Mouse (Mus musculus) neural tube, embryonic 14.5 days (tissue): Measurements from ENCODE around the gene Cd276. TPM values are rescaled to one million over a fixed set of nuclear protein-coding genes. Genes with fewer than 3 reads are reported as not detected.
A peak's percentile ranks its signal among the peaks of the same experiment; 100 is the strongest.

Experiments used
- ATAC-seq: fragments of 200-750 bp; cut with Nextera tagmentation; 2 replicates; pipeline ENCODE4 v1.8.0; 2017; ENCODE audit warnings: low read depth, mild to moderate bottlenecking, moderate TSS enrichment, moderate library complexity
- H3K27ac ChIP-seq: fragments of 300-500 bp; sonication (generic); 2 replicates; pipeline ENCODE4 v1.5.1; 2014; ENCODE audit warnings: low read depth, mild to moderate bottlenecking, control low read depth, low read length, moderate library complexity, mixed read lengths
- H3K27me3 ChIP-seq: fragments of 300-500 bp; sonication (generic); 2 replicates; pipeline ENCODE4 v1.6.1; 2014; ENCODE audit warnings: low read length; ENCODE audit not compliant: control insufficient read depth, insufficient read depth
- H3K36me3 ChIP-seq: fragments of 300-500 bp; sonication (generic); 2 replicates; pipeline ENCODE4 v1.6.1; 2014; ENCODE audit warnings: low read length, mixed read lengths; ENCODE audit not compliant: control insufficient read depth, insufficient read depth
- H3K4me1 ChIP-seq: fragments of 300-500 bp; sonication (generic); 2 replicates; pipeline ENCODE4 v1.6.1; 2014; ENCODE audit warnings: low read length; ENCODE audit not compliant: control insufficient read depth, insufficient read depth
- H3K4me2 ChIP-seq: fragments of 300-500 bp; sonication (generic); 2 replicates; pipeline ENCODE4 v1.6.1; 2014; ENCODE audit warnings: mild to moderate bottlenecking, low read depth, low read length, control low read depth
- H3K4me3 ChIP-seq: fragments of 300-500 bp; sonication (generic); 2 replicates; pipeline ENCODE4 v1.5.1; 2014; ENCODE audit warnings: low read depth, low read length, control low read depth, mixed read lengths
- H3K9ac ChIP-seq: fragments of 300-500 bp; sonication (generic); replicated peaks from 2 replicates; pipeline ENCODE4 v1.6.1; 2014; ENCODE audit warnings: low read depth, mild to moderate bottlenecking, control low read depth, low read length, mixed read lengths
- H3K9me3 ChIP-seq: fragments of 300-500 bp; sonication (generic); 2 replicates; pipeline ENCODE4 v1.6.1; 2016; ENCODE audit warnings: low read length; ENCODE audit not compliant: control insufficient read depth
- WGBS: fragments of 180-500 bp; shearing (Covaris S2); extraction: QIAGEN DNeasy Blood & Tissue Kit; methylation state at CpG from one replicate; pipeline ENCODE4 v1.1.7; 2014; 5-methylcytosine and 5-hydroxymethylcytosine counted together
- polyA plus RNA-seq: library from polyadenylated mRNA; unstranded; fragments of >200 nt; fragmentation: Nextera tagmentation; extraction: Ambion mirVana; gene quantifications from 2 replicates; pipeline ENCODE4 v1.2.1, GENCODE M21; 2014

The Cd276 gene
- polyA plus RNA-seq, 1 experiment from 2014 or later = 36.0 TPM

GRCm38 (mm10) chr9:58544879-58545324 lies 10.3 kb downstream of the Cd276 start:
- no peaks in the 10 kb centered on the region for H3K9me3 ChIP-seq
- no peaks in the 10 kb centered on the region for H3K27me3 ChIP-seq
- no peak overlapping the region for H3K9ac ChIP-seq
- H3K27ac ChIP-seq = no peak overlapping the region
- 51% methylated on average over 4 of the region's 4 CpGs for WGBS
- no peak overlapping the region for H3K4me3 ChIP-seq
- peaks cover 17% of the 10 kb centered on the region for H3K4me1 ChIP-seq
- H3K36me3 ChIP-seq = no peaks in the 10 kb centered on the region
- H3K4me2 ChIP-seq = peak overlapping the region; percentile 1; the same call in 1 of the 2 replicates
- no peak for ATAC-seq

- H3K27me3 ChIP-seq = no peaks in the 10 kb centered on the region
- no peak overlapping the region for H3K4me3 ChIP-seq
- H3K36me3 ChIP-seq = peaks cover 10% of the 10 kb centered on the region
- H3K4me2 ChIP-seq = no peak overlapping the region
- H3K4me1 ChIP-seq = peaks cover 11% of the 10 kb centered on the region
- H3K9me3 ChIP-seq = no peaks in the 10 kb centered on the region
- WGBS = 40% methylated on average over 6 of the region's 6 CpGs
- H3K9ac ChIP-seq = no peak overlapping the region
- peak; percentile 60; the same call in 1 of the 2 replicates for ATAC-seq
- peak overlapping the region; percentile 39; the same call in 1 of the 2 replicates for H3K27ac ChIP-seq
These were observed 13.3 kb downstream of the Cd276 start for GRCm38 (mm10) chr9:58541895-58542338.

DNA sequence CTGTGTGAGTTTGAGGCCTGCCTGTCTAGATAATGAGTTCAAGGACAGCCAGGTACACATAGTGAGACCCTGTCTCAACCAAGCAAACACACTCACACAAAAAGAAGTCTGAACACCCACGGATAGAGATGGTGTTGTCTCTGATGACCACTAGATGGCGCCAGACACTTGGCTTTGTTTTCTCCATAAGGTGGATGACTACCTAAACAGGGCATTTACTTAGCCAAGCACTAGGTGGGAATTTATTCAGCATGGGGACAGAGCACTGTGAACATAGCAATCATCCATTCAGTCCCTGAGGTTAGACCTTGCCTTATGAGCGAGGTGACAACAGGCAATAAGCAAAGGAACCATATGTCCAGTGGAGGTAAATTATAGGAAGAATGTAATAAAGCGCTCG lies 15.4 kb downstream of the Cd276 start:
- Histone ChIP-seq H3K9me3 (no peaks in the 10 kb centered on the region), H3K27me3 (no peaks in the 10 kb centered on the region), H3K27ac (no peak overlapping the region), H3K9ac (no peak overlapping the region), H3K4me1 (peaks cover 7% of the 10 kb centered on the region; the same call in 1 of the 2 replicates), H3K36me3 (peaks cover 12% of the 10 kb centered on the region), H3K4me3 (no peak overlapping the region), H3K4me2 (no peak overlapping the region)
- peak; percentile 33; the same call in 1 of the 2 replicates for ATAC-seq
- WGBS = 46% methylated on average over 5 of the region's 5 CpGs

DNA sequence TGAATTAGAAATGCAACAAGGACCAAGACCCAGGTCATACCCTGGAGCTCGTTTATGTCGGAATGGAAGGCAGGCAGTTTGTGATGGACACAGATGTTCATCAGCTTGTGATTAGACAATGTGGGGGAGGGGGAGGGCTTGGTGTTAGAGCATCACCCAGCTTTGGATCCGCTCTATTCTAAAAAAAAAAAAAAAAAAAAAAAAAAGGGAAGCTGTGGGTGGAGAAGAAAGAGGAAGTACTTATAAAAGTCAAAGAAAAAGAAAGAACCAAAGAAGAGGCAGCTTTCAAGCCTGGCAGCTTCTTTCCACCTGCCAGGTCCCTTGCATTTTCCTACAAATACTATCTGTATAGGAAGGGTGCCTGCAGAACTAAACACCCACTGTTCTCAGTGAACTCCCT lies 17.5 kb downstream of the Cd276 start:
- no peak for ATAC-seq
- no peak overlapping the region for H3K4me2 ChIP-seq
- H3K27me3 ChIP-seq = no peaks in the 10 kb centered on the region
- no peak overlapping the region for H3K9ac ChIP-seq
- peaks cover 12% of the 10 kb centered on the region for H3K36me3 ChIP-seq
- no peaks in the 10 kb centered on the region for H3K9me3 ChIP-seq
- no peak overlapping the region for H3K27ac ChIP-seq
- no peak overlapping the region for H3K4me3 ChIP-seq
- WGBS = 78% methylated on average over 3 of the region's 3 CpGs
- H3K4me1 ChIP-seq = peaks cover 7% of the 10 kb centered on the region; the same call in 1 of the 2 replicates

DNA sequence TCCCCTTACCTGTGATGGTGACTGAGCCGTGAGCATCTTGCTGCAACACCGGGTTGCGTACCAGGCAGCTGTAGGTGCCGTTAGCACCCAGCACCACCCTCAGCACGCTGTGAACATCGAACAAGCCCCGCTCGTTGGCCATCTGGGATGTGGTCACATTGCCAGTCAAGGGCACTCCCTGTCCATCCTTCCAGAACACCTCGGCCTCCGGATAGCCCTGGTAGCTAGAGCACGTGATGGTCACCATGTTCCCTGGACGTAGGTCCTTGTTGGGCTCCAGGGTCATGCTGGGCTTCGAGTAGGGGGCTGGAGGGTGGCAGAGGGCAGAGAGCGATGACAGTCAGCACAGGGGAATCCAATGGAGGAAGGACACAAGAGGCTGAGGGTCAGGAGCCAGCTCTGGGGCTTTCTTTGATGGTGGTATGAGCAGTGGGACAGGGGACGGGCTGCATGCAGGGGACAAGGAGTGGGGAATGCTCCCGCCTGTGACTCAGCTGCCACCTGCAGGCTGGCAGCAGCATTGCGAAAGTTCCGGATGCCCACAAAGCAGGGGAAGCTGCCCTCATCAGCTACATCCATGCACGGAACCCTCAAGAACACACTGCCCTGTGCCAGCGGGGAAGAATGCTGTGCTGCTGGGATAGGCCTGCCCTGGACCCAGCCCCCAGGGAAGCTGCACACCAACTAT lies 19.6 kb downstream of the Cd276 start:
- 79% methylated on average over 20 of the region's 20 CpGs for WGBS
- H3K9me3 ChIP-seq = no peaks in the 10 kb centered on the region
- no peak overlapping the region; the same call in 1 of the 2 replicates for H3K27ac ChIP-seq
- H3K4me1 ChIP-seq = no peaks in the 10 kb centered on the region
- H3K36me3 ChIP-seq = peaks cover 12% of the 10 kb centered on the region
- no peak overlapping the region for H3K9ac ChIP-seq
- no peaks in the 10 kb centered on the region for H3K27me3 ChIP-seq
- no peak overlapping the region for H3K4me2 ChIP-seq
- no peak overlapping the region for H3K4me3 ChIP-seq
- ATAC-seq = peak; percentile 72; the same call in 1 of the 2 replicates

DNA sequence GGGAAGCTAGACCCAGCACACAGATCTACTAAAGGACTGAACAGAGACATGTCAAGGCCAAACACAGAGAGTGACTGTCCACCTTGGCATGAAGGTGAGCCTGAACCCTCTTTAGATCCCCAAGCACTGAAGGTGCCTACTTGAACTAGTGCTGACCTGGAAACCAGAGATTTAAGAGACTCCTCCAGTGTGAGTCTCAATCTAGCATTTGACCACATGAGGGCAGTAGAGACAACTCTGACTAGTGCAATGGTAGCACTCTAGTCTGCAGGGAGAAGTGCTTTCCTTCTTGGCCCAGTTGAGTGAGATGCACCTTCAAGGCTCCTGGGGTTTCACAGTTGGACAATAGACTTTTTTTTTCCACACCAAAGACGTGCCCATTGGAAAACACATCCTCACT lies 20.5 kb downstream of the Cd276 start:
- WGBS = 26% methylated on average over 1 of the region's 1 CpGs
- Histone ChIP-seq H3K9me3 (no peaks in the 10 kb centered on the region), H3K36me3 (peaks cover 20% of the 10 kb centered on the region), H3K9ac (no peak overlapping the region), H3K27me3 (no peaks in the 10 kb centered on the region), H3K4me3 (no peak overlapping the region), H3K27ac (no peak overlapping the region), H3K4me2 (no peak overlapping the region), H3K4me1 (no peaks in the 10 kb centered on the region)
- ATAC-seq = no peak

- Histone ChIP-seq H3K4me1 (no peaks in the 10 kb centered on the region), H3K4me3 (no peak overlapping the region), H3K27ac (no peak overlapping the region), H3K9me3 (no peaks in the 10 kb centered on the region), H3K9ac (no peak overlapping the region), H3K36me3 (peaks cover 19% of the 10 kb centered on the region), H3K27me3 (no peaks in the 10 kb centered on the region), H3K4me2 (no peak overlapping the region)
- no peak for ATAC-seq
- WGBS = 97% methylated on average over 6 of the region's 6 CpGs
These were observed 21.9 kb downstream of the Cd276 start for GRCm38 (mm10) chr9:58533322-58533721.

GRCm38 (mm10) chr9:58532236-58532635 lies 23.0 kb downstream of the Cd276 start:
- peaks cover 23% of the 10 kb centered on the region for H3K36me3 ChIP-seq
- no peaks in the 10 kb centered on the region for H3K4me1 ChIP-seq
- WGBS = 86% methylated on average over 4 of the region's 4 CpGs
- ATAC-seq = no peak
- H3K27me3 ChIP-seq = no peaks in the 10 kb centered on the region
- H3K9me3 ChIP-seq = no peaks in the 10 kb centered on the region
- no peak overlapping the region for H3K4me2 ChIP-seq
- no peak overlapping the region for H3K4me3 ChIP-seq
- H3K27ac ChIP-seq = no peak overlapping the region
- no peak overlapping the region for H3K9ac ChIP-seq

- H3K27ac ChIP-seq = no peak overlapping the region
- H3K27me3 ChIP-seq = no peaks in the 10 kb centered on the region
- H3K4me2 ChIP-seq = no peak overlapping the region
- 93% methylated on average over 13 of the region's 13 CpGs for WGBS
- H3K4me1 ChIP-seq = no peaks in the 10 kb centered on the region
- ATAC-seq = no peak
- no peaks in the 10 kb centered on the region for H3K9me3 ChIP-seq
- no peak overlapping the region for H3K4me3 ChIP-seq
- no peak overlapping the region for H3K9ac ChIP-seq
- peaks cover 27% of the 10 kb centered on the region for H3K36me3 ChIP-seq
These were observed 24.8 kb downstream of the Cd276 start for GRCm38 (mm10) chr9:58530407-58530806.
